Mouse (Mus musculus): ENCODE results near the gene Spata2.

DNA sequence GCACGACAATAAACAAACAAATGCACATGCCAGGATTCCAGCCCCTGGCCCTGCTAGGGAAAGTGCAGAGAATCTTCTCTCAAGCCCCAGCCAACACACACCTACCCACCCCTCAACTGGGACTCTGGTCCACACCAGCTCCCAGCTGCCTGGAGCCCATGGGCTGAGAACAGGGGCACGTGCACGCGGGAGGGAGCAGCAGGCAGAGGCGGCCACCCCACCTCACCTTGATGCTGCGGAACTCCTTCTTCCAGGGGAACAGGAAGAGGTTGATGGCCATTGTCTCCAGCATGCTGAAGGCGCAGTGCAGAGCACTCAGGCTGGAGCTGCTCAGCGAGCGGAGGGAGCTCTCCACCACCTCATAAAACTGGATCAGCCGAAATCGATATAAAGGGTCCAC, 7.8 kb downstream of the Spata2 start:
- no peak for TF ChIP-seq EP300 (IDR thresholded peaks at IDR 0.05; ENCODE audit: low read depth)
- no peak for TF ChIP-seq CTCF (IDR thresholded peaks at IDR 0.05; ENCODE audit: low read depth)
